Mouse (Mus musculus) right cerebral cortex, postnatal 10 days (tissue): ENCODE measurements at regions not wholly inside any gene's neighbourhood (a gene's known extent, or its start where the extent isn't known, plus 50 kb on each side); places are given as distances from the start of the nearest gene placed in this dataset.

Experiments used
- DNase-seq, 2 experiments: peaks; one replicate each; pipeline ENCODE4 v3.0.0; 2021; ENCODE audit warnings: low spot score in 2 of 2

DNA sequence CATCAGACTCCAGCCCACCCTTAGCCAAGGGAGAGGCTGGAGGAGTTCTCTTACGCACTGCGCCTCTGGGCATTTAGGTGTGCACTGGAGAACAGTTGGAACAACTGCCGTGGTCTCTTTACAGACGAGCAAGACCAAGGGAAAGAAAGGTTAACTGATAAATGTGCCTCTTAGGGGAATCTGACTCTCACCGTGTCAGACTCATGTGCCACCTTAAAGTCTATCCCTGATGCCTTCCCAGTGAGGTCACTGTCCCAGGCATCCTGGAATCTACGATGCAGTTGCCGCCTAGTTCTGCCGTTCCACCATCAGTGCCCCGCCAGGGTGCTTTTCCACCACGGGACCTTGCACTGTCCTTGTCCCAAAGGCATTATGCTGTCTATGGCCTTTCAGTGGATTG, 339.7 kb upstream of the Adgrl2 start:
- DNase-seq = no peak

GRCm38 (mm10) chr3:149329615-149330014, 339.3 kb upstream of the Adgrl2 start:
- no peak for DNase-seq

- no peak for DNase-seq
Measured at GRCm38 (mm10) chr3:149326664-149327063, 336.3 kb upstream of the Adgrl2 start.

DNA sequence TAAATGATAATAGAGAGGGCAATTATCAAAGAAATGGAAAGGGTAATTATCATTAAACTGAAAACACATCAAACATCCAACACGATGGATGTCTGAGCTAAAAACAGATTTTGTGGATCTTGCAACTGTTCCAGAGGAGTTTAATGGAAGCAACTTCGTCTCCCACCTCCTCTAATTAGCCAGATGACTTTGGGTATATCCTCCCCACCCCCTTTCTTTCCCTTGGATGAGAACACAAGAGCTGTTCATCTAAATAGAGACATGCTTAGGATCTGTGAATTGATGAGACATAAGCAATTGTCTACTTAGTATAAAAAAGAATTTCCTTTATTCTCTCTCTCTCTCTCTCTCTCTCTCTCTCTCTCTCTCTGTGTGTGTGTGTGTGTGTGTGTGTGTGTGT, 333.7 kb upstream of the Adgrl2 start:
- no peak for DNase-seq

DNA sequence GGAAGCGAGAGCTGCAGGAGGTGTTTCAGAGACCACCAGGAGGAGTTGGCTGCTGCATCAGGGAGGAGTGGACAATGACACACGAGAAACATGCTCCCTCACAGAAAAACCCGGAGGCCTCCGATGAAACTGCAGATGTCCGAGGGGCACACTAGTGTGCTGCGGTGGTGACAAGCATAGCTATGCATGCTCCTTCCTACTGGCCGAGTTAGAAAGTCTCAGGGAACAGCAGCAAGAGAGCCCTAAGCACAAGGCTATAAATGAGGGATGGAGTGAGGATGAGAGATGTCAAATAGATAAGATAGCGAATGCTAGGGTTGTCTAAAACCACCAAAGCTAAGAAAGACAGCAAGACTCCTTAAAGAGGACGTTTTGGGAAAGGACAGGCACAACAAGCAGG, 328.4 kb upstream of the Adgrl2 start:
- DNase-seq = no peak

- DNase-seq = no peak
Measured at GRCm38 (mm10) chr3:149314258-149314657, 323.9 kb upstream of the Adgrl2 start.

GRCm38 (mm10) chr3:149313217-149313616, 322.9 kb upstream of the Adgrl2 start:
- no peak for DNase-seq

DNA sequence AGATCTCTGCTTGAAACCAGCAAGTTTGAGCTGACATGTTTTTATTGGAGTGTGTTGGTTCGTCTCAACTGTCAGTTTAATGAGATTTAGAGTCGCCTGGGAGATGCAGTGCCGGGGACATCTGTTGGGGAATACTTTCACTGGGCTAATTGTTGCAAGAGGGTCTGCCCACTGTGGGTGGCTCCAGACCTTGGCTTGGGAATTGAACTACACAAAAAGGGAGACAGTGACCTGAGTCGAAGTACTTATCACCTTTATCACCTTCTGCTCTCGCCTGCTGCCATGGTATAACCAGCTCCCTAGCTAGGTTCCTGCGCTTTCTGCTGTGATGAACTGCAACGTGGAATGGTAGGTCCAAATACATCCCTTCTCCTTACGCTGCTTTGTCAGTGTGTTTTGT, 321.2 kb upstream of the Adgrl2 start:
- DNase-seq = no peak

GRCm38 (mm10) chr3:149306709-149307108, 316.4 kb upstream of the Adgrl2 start:
- DNase-seq = no peak

- no peak for DNase-seq
Measured at GRCm38 (mm10) chr3:149306291-149306690, 315.9 kb upstream of the Adgrl2 start.

GRCm38 (mm10) chr3:149305440-149305839, 315.1 kb upstream of the Adgrl2 start:
- no peak for DNase-seq

GRCm38 (mm10) chr3:149305011-149305413, 314.7 kb upstream of the Adgrl2 start:
- peak in 1 of 2 experiments; percentile 46 for DNase-seq

DNA sequence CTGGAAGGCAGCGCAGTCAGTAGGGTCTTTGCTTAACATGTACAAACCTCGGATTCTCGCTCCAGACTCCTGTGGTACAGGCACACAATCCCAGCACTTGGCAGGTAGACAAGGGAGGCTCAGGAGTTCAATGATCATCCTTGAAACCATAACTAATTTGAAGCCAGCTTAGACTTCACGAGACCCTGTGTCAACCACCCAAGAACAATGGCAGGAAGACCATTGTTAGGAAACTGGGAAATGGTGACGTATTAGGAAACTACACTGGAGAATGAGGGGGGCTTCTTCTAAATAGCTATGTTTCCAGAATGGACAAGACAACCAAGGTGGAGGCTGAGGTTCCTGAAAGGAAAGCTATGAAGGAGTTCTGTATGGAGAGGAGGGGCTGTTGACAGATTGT, 313.1 kb upstream of the Adgrl2 start:
- DNase-seq = no peak

DNA sequence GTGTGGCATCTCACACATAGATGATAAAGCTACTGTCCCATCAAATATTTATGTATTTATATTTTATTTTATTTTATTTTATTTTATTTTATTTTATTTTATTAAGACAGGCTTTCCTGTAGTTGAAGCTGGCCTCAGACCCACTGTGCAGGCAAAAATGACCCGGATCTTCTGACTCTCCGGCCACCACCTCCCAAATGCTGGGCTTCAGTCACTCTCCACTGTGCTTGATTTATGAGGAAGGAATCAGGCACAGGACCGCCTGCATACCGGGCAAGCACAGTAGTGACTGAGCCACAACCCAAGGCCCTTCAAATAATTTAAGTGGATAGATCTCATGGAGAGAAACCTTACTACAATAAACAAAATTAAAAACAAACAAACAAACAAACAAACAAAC, 309.6 kb upstream of the Adgrl2 start:
- DNase-seq = no peak

DNA sequence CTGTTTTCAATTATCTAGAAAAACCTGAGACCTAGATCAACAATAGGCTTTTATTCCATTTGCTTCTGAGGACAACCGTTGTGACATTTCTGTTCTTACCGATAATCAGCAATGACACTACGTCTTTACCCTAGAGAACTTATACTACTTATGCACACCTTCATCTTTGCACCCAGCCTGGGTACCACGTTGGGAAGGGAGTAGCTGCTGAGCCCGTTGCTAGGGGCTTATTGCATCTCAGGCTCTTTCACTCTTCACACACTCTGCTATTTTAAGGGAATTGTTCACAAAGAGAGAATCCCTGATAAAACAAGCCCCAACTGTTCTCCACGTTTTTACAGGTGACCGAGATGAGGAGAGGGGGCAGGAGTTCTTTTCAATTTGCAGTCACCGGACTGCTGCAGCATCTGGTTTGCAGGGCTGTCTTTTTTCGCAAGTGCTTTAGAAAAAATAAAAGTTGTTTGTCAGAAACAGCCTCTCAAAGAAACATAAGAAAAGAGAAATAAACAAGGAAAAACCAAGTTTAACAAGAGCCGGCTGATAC, 306.1 kb upstream of the Adgrl2 start:
- no peak for DNase-seq

GRCm38 (mm10) chr3:149295942-149296341, 305.6 kb upstream of the Adgrl2 start:
- DNase-seq = peak; percentile 62 to 66

- no peak for DNase-seq
Measured at GRCm38 (mm10) chr3:149295257-149295831, 305.0 kb upstream of the Adgrl2 start.

DNA sequence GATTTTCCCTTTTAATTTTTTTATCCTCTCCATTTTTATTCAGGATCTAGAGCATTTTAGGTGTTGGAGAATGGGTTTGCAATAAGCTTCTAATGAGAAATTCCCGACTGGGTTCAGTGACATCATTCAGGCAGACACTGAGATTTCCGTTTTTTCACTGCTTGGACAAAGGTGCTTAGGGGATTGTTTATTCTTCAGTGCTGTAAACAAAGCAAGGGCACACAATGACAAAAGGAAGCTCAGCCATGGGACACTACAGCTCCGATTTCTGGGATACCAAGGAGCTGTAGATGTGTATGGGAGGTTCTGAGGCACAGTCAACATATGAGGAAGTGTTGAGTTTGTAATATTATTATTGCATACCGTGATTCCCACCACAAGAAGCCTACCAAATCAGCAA, 304.1 kb upstream of the Adgrl2 start:
- DNase-seq = no peak

DNA sequence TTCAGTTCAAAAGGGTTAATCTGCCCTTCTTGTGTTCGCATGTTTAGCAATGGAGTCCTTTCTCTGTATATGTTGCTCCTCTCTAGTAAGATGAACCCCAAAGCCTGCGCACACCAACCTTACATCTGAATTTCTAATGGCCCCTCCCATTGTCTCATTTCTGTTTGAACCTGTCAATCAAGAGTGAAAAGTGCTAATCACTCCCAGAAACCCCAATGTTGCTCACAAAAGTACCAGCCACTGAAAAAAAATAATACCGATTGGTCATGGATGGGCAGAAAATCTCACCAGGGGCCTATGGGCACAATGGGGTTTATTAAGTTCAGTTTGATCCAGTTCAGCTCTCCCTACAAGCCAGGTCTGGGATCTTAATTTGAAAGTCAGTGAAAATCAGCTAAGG, 302.1 kb upstream of the Adgrl2 start:
- no peak for DNase-seq

- DNase-seq = no peak
Measured at GRCm38 (mm10) chr3:149291473-149291872, 301.1 kb upstream of the Adgrl2 start.

DNA sequence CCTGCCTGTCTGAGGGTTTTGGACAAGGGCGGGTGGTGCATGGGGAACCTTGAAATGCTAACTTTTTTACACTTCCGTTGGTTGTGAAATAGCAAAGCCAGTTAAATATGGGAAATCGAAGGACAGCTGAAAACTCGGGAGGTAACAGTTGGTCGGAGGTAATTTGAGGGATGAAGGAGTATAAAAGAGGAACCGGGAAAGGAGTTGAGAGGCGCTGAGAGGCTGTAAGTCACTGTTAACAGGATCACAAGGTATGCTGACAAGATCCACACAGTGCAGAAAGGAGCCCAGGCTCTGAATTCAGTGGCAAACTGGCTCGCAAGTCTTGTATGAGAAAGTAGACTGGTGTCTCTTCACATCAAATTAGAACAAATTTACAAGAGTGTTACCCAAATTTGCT, 299.9 kb upstream of the Adgrl2 start:
- no peak for DNase-seq

GRCm38 (mm10) chr3:149287080-149287479, 296.7 kb upstream of the Adgrl2 start:
- no peak for DNase-seq

DNA sequence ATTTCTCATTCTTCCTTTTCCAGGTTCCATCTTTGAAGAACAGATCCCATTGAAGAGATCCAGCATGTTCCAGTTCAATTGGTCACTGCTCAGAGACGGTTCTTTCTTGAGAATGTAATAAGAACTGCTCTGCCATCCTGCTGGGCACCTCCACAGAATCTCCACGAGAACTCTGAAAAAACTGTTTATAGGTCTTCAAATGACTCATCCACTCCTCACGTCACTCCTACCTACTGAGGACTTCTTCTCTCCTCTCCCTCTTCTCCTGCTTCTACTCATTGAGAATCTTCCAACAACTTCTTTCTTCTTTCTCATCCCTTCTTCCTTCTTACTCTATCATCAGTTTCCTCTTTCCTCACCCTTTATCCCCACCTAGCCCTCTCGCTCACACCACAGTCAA, 294.6 kb upstream of the Adgrl2 start:
- DNase-seq = no peak
